Mouse (Mus musculus): ENCODE measurements around the gene Tmem201. TPM values are rescaled to one million over a fixed set of nuclear protein-coding genes. Genes with fewer than 3 reads are reported as not detected.
A peak's percentile ranks its signal among the peaks of the same experiment; 100 is the strongest.

Gene Tmem201
- total RNA-seq, 2 experiments from 2014 or later = 68.1 to 73.2 TPM

- no peak for DNase-seq (ENCODE audit: low spot score in 2 of 2)
Observed at GRCm38 (mm10) chr4:149722104-149723020, 15.5 kb downstream of the Tmem201 start.

GRCm38 (mm10) chr4:149721163-149721562, 16.7 kb downstream of the Tmem201 start:
- no peak for DNase-seq (ENCODE audit: low spot score in 2 of 2)

- peak in 1 of 2 experiments; percentile 76 for DNase-seq (ENCODE audit: low spot score in 2 of 2)
Observed at GRCm38 (mm10) chr4:149719686-149720085, 18.2 kb downstream of the Tmem201 start.

- DNase-seq (ENCODE audit: low spot score in 2 of 2) = no peak
Observed at GRCm38 (mm10) chr4:149714542-149714941, 23.3 kb downstream of the Tmem201 start.

GRCm38 (mm10) chr4:149711955-149712354, 25.9 kb downstream of the Tmem201 start:
- DNase-seq (ENCODE audit: low spot score in 2 of 2) = no peak

- DNase-seq (ENCODE audit: low spot score in 2 of 2) = no peak
Observed at GRCm38 (mm10) chr4:149711485-149711884, 26.4 kb downstream of the Tmem201 start.

- DNase-seq (ENCODE audit: low spot score in 2 of 2) = peak in 1 of 2 experiments; percentile 76
Observed at GRCm38 (mm10) chr4:149710510-149710909, 27.3 kb downstream of the Tmem201 start.

- DNase-seq (ENCODE audit: low spot score in 2 of 2) = no peak
Observed at GRCm38 (mm10) chr4:149705941-149706340, 31.9 kb downstream of the Tmem201 start.

- DNase-seq (ENCODE audit: low spot score in 2 of 2) = no peak
Observed at GRCm38 (mm10) chr4:149705298-149705697, 32.5 kb downstream of the Tmem201 start.

- DNase-seq (ENCODE audit: low spot score in 2 of 2) = no peak
Observed at GRCm38 (mm10) chr4:149702210-149702979, 35.4 kb downstream of the Tmem201 start, which contains the start of gene Pik3cd. Gene Pik3cd (minus strand): TSS chr4:149702571.

GRCm38 (mm10) chr4:149701426-149702209, 36.2 kb downstream of the Tmem201 start:
- no peak for DNase-seq (ENCODE audit: low spot score in 2 of 2)

- no peak for DNase-seq (ENCODE audit: low spot score in 2 of 2)
Observed at GRCm38 (mm10) chr4:149699953-149700352, 37.9 kb downstream of the Tmem201 start.

GRCm38 (mm10) chr4:149698197-149698821, 39.5 kb downstream of the Tmem201 start:
- peak in 1 of 2 experiments; percentile 41 for DNase-seq (ENCODE audit: low spot score in 2 of 2)

GRCm38 (mm10) chr4:149697506-149698196, 40.2 kb downstream of the Tmem201 start:
- no peak for DNase-seq (ENCODE audit: low spot score in 2 of 2)

GRCm38 (mm10) chr4:149696189-149696971, 41.5 kb downstream of the Tmem201 start:
- no peak for DNase-seq (ENCODE audit: low spot score in 2 of 2)

- DNase-seq (ENCODE audit: low spot score in 2 of 2) = no peak
Observed at GRCm38 (mm10) chr4:149691368-149691767, 46.5 kb downstream of the Tmem201 start.

GRCm38 (mm10) chr4:149690828-149691280, 47.0 kb downstream of the Tmem201 start:
- DNase-seq (ENCODE audit: low spot score in 2 of 2) = no peak

- DNase-seq (ENCODE audit: low spot score in 2 of 2) = no peak
Observed at GRCm38 (mm10) chr4:149689822-149690700, 47.8 kb downstream of the Tmem201 start.
